Mouse (Mus musculus) spleen, postnatal 10 days (tissue): Measurements from ENCODE around the gene Mchr1.

ENCODE experiments used
- DNase-seq, 2 experiments: peaks; one replicate each; pipeline ENCODE4 v3.0.0; 2021 to 2022; ENCODE audit warnings: low spot score in 2 of 2

Mchr1 gene

DNA sequence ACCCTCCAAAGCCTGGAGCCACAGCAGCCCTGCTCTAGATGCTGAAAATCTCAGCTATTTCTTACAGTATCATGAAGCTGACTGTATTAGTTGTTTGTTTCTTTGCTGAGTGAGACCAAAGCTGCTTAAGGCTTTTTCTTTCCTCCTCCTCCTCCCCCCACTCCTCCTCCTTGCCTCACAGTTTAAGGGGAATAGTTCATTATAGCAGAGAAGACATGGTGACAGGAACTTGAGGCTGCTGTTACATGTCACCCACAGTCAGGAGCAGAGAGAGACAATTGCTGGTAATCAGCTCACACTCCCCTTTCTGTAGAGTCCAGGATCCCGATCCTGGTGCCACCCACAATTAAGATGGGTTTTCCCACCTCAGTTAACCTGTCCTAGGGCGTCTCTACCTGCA is 38.1 kb downstream of the Mchr1 start:
- DNase-seq = no peak

- DNase-seq = no peak
Observed at GRCm38 (mm10) chr15:81277928-81278327, 42.6 kb downstream of the Mchr1 start.

- no peak for DNase-seq
Observed at GRCm38 (mm10) chr15:81278699-81279098, 43.4 kb downstream of the Mchr1 start.

GRCm38 (mm10) chr15:81284121-81284734 is 48.9 kb downstream of the Mchr1 start:
- DNase-seq = no peak
